Mouse (Mus musculus) liver, postnatal 0 days (tissue): ENCODE data around the gene Mgst3. TPM values are rescaled to one million over a fixed set of nuclear protein-coding genes. Genes with fewer than 3 reads are reported as not detected.

Experiments
- ATAC-seq: fragments of 200-750 bp; cut with Nextera tagmentation; 2 replicates; pipeline ENCODE4 v1.8.0; 2017; ENCODE audit warnings: mild to moderate bottlenecking, moderate library complexity
- DNase-seq: peaks from one replicate; pipeline ENCODE4 v3.0.0-alpha.2; 2016
- H3K27ac ChIP-seq: fragments of 300-500 bp; sonication (generic); 2 replicates; pipeline ENCODE4 v1.5.1; 2014; ENCODE audit warnings: antibody characterized with exemption, moderate library complexity, mild to moderate bottlenecking, low read depth
- H3K27me3 ChIP-seq: fragments of 300-500 bp; sonication (generic); 2 replicates; pipeline ENCODE4 v1.6.1; 2014; ENCODE audit warnings: low read length, control low read depth, mixed read lengths; ENCODE audit not compliant: insufficient read depth
- H3K36me3 ChIP-seq: fragments of 300-500 bp; sonication (generic); replicated peaks from 2 replicates; pipeline ENCODE4 v1.6.1; 2014; ENCODE audit warnings: mild to moderate bottlenecking, control low read depth, low read length, moderate library complexity, mixed read lengths; ENCODE audit not compliant: insufficient read depth
- H3K4me1 ChIP-seq: fragments of 300-500 bp; sonication (generic); 2 replicates; pipeline ENCODE4 v1.6.1; 2014; ENCODE audit warnings: antibody characterized with exemption, mild to moderate bottlenecking, control low read depth; ENCODE audit not compliant: insufficient read depth
- H3K4me2 ChIP-seq: fragments of 300-500 bp; sonication (generic); 2 replicates; pipeline ENCODE4 v1.6.1; 2014; ENCODE audit warnings: low read depth, mild to moderate bottlenecking, low read length, moderate library complexity, mixed read lengths
- H3K4me3 ChIP-seq: fragments of 300-500 bp; sonication (generic); 2 replicates; pipeline ENCODE4 v1.5.1; 2014; ENCODE audit warnings: low read depth, low read length
- H3K9ac ChIP-seq: fragments of 300-500 bp; sonication (generic); replicated peaks from 2 replicates; pipeline ENCODE4 v1.6.1; 2014; ENCODE audit warnings: mild to moderate bottlenecking, moderate library complexity
- H3K9me3 ChIP-seq: fragments of 300-500 bp; sonication (generic); 2 replicates; pipeline ENCODE4 v1.6.1; 2016; ENCODE audit warnings: mild to moderate bottlenecking, control low read depth, low read length, mixed read lengths
- CTCF ChIP-seq: sonication (generic); IDR thresholded peaks from 2 replicates; pipeline ENCODE4 v1.5.1; 2016; ENCODE audit warnings: antibody characterized with exemption, low read depth
- EP300 ChIP-seq: IDR thresholded peaks from 2 replicates; pipeline ENCODE4 v1.6.1; 2016; ENCODE audit warnings: antibody characterized with exemption, low read depth, mild to moderate bottlenecking
- WGBS: fragments of 180-500 bp; shearing (Covaris S2); extraction: QIAGEN DNeasy Blood & Tissue Kit; methylation state at CpG from one replicate; pipeline ENCODE4 v1.1.7; 2014; ENCODE audit not compliant: insufficient replicate concordance; 5-methylcytosine and 5-hydroxymethylcytosine counted together
- polyA plus RNA-seq: library from polyadenylated mRNA; unstranded; fragments of >200 nt; fragmentation: Nextera tagmentation; extraction: Ambion mirVana; gene quantifications from 2 replicates; pipeline ENCODE4 v1.2.1, GENCODE M21; 2015

Gene Mgst3
- polyA plus RNA-seq, 1 experiment from 2014 or later: 163 TPM

DNA sequence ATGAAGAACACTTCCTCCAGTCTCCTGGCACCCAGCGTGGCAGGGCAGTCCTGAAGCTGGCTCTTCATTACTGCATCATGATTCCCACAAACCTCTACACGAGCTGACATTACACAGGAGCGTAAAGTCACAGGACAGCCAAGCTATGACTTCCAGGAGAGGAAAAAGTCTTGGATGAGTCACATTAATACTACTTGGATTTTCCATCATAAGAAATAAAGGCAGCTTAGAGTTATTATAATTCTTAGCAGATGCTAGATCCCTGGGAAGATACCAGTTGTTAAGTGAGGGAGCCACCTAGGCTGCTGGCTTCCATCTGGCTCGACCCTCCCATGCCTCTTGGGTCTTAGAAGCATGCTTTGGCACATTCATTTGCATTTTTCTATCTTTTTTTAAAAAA lies 3.3 kb downstream of the Mgst3 start:
- peak overlapping the region; percentile 88 for H3K4me2 ChIP-seq
- no peak overlapping the region for H3K27ac ChIP-seq
- H3K36me3 ChIP-seq: no peaks in the 10 kb centered on the region
- H3K9me3 ChIP-seq: no peaks in the 10 kb centered on the region
- no peak overlapping the region for H3K4me3 ChIP-seq
- H3K9ac ChIP-seq: 0 out of 2 replicates have a peak overlapping the region, but pooled peaks have one; percentile 18
- TF ChIP-seq EP300 (no peak), CTCF (no peak)
- 82% methylated on average over 4 of the region's 4 CpGs for WGBS
- peaks cover 55% of the 10 kb centered on the region for H3K4me1 ChIP-seq
- no peaks in the 10 kb centered on the region for H3K27me3 ChIP-seq
- DNase-seq (no peak), ATAC-seq (no peak)

DNA sequence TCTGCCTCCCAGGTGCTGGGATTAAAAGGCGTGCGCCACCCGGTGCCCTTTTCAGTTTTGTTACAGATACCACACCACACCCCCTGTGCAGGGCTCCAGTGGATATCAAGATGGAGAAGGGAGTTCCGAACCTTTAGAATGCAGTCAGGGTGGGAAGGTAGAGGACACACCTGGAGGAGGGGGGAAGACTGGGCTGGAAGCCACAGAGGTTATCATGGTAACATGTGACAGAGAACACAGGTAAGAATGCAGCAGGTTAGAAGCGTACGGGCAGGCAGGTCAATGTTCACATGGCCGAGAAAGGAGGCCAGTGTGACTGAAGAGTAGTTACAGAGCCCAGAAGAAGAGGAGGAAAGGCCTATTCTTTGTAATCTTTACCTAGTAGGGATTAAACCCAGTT lies 4.1 kb downstream of the Mgst3 start:
- Histone ChIP-seq H3K9ac (0 out of 2 replicates have a peak overlapping the region, but pooled peaks have one; percentile 18), H3K4me1 (peaks cover 63% of the 10 kb centered on the region), H3K27me3 (no peaks in the 10 kb centered on the region), H3K27ac (no peak overlapping the region), H3K4me3 (no peak overlapping the region), H3K4me2 (peak overlapping the region; percentile 88), H3K9me3 (no peaks in the 10 kb centered on the region), H3K36me3 (no peaks in the 10 kb centered on the region)
- TF ChIP-seq CTCF: no peak
- TF ChIP-seq EP300: no peak
- ATAC-seq: no peak
- WGBS: 87% methylated on average over 7 of the region's 7 CpGs
- DNase-seq: no peak

- Histone ChIP-seq H3K4me2 (no peak overlapping the region), H3K27ac (no peak overlapping the region), H3K27me3 (no peaks in the 10 kb centered on the region), H3K9me3 (no peaks in the 10 kb centered on the region), H3K4me3 (no peak overlapping the region), H3K9ac (peak overlapping the region; percentile 30; the same call in 1 of the 2 replicates), H3K36me3 (0 out of 2 replicates have a peak, but pooled peaks cover 2% of the 10 kb centered on the region), H3K4me1 (peaks cover 66% of the 10 kb centered on the region)
- WGBS: 85% methylated on average over 6 of the region's 6 CpGs
- DNase-seq: no peak
- no peak for ATAC-seq
- no peak for TF ChIP-seq CTCF
- TF ChIP-seq EP300: no peak
Observed at GRCm38 (mm10) chr1:167388571-167388970, 5.1 kb downstream of the Mgst3 start.

DNA sequence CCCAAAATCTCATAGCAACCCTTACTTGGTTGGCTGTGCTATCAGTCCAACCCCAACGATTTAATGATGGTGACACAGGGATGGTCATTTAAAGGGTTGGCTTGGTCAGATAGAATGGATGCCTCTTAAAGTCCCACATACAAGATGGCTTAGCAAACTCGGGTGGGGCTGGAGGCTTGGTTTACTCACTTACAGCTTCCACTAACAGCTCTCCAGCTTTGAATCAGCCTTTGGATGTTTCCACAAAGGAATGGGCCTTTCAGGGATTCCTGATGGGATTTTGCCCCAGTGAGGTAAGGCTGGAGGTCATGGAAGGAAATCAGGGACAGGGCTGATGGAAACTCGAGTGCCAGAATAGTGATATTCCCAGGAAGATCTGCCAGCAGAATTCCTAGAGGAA lies 5.8 kb downstream of the Mgst3 start:
- Histone ChIP-seq H3K4me1 (peaks cover 67% of the 10 kb centered on the region), H3K27me3 (no peaks in the 10 kb centered on the region), H3K27ac (peak overlapping the region; percentile 84), H3K36me3 (0 out of 2 replicates have a peak, but pooled peaks cover 2% of the 10 kb centered on the region), H3K9me3 (no peaks in the 10 kb centered on the region), H3K4me3 (no peak overlapping the region), H3K4me2 (peak overlapping the region; percentile 33; the same call in 1 of the 2 replicates), H3K9ac (no peak overlapping the region)
- TF ChIP-seq CTCF: no peak
- DNase-seq: no peak
- ATAC-seq: no peak
- WGBS: 78% methylated on average over 3 of the region's 3 CpGs

DNA sequence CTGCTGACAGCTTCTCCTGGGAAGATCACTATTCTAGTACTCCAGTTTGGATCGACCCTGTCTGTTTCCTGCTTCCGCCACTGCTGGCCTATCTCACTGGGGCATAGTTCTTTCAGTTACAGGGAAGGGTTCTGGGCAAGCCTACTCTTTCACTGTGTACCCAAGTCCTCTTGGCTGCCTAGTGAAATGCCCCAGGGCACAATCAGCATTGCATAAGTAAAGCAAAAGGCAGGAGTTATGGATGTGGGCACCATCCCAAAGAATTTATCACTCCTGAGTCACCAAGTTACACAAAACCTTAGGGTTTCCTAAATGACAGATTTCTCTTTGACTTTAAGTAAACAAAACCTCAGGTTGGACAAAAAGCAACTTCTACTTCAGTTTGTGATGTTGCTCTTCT lies 6.3 kb downstream of the Mgst3 start:
- 56% methylated on average over 2 of the region's 2 CpGs for WGBS
- Histone ChIP-seq H3K27ac (peak overlapping the region; percentile 84), H3K9me3 (no peaks in the 10 kb centered on the region), H3K4me1 (peaks cover 68% of the 10 kb centered on the region), H3K4me2 (peak overlapping the region; percentile 33), H3K9ac (peak overlapping the region; percentile 26), H3K27me3 (no peaks in the 10 kb centered on the region), H3K36me3 (0 out of 2 replicates have a peak, but pooled peaks cover 2% of the 10 kb centered on the region), H3K4me3 (no peak overlapping the region)
- DNase-seq (peak; percentile 43), ATAC-seq (peak; percentile 65)
- TF ChIP-seq CTCF: no peak
- TF ChIP-seq EP300: peak; percentile 58; the same call in 1 of the 2 replicates

GRCm38 (mm10) chr1:167386466-167386865 lies 7.2 kb downstream of the Mgst3 start:
- Histone ChIP-seq H3K9ac (no peak overlapping the region), H3K27ac (peak overlapping the region; percentile 84), H3K4me2 (no peak overlapping the region), H3K27me3 (no peaks in the 10 kb centered on the region), H3K36me3 (peaks cover 4% of the 10 kb centered on the region; the same call in 1 of the 2 replicates), H3K4me3 (no peak overlapping the region), H3K4me1 (peaks cover 72% of the 10 kb centered on the region), H3K9me3 (no peaks in the 10 kb centered on the region)
- TF ChIP-seq EP300: no peak
- no peak for TF ChIP-seq CTCF
- DNase-seq (no peak), ATAC-seq (no peak)
- WGBS: 56% methylated on average over 2 of the region's 2 CpGs
